21 mouse cellular contexts compared by ENCODE assay signal in the genomic region with DNA sequence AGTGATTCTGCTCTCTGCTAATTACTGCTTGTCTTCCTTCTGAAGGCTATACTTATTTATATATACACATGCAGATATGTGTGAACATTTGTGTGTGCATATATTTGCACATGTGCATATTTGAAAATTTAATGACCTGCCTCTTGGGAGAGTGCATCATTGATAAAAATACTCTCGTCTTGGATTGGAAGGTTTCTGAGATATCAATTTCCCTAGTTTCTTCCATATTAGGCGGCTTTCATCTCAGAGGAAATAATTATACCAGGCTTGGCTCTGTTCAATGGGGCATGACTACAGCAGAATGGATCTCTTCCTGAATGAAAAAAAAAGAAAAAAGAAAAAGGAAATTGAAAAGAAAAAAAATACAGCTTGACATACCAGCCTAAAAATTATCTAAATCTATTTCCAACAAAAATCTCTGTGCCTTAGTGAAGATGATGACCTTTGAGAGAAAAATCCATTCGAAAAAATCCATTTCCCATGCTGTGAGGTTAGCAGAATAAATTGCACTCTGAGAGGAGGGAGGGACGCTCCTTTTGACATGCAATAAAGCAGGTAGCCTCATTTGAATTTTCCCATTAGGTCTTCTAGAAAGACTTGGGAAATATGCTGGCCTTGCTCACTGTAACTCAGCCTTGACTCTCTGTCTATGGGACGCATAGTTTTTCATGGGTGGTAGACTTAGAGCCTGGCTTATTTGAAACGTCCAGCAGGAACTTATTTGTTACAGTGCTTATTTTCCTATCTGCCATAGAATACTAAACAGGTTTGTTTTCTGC. TPM values are rescaled to one million over a fixed set of nuclear protein-coding genes. Genes with fewer than 3 reads are reported as not detected.
"Had no signal": no experiment of that assay in that cellular context is flagged by ENCODE, and none has a peak within 500 bp of the region (broad histone marks: within the 10 kb centered on the region; RNA-seq: fewer than 3 reads in every experiment).

No protein-coding gene starts in this region.

- H3K4me2 ChIP-seq: limb, embryonic 15.5 days; liver, embryonic 12.5 days; lung, embryonic 14.5 days had no signal

- H3K27ac ChIP-seq: left cerebral cortex, adult 2 months; limb, embryonic 15.5 days; liver, embryonic 12.5 days; midbrain, embryonic 10.5 days had no signal

- H3K4me1 ChIP-seq: limb, embryonic 15.5 days; liver, embryonic 12.5 days; midbrain, embryonic 10.5 days had no signal

- H3K27me3 ChIP-seq: limb, embryonic 15.5 days; liver, embryonic 12.5 days had no signal

- H3K4me3 ChIP-seq: left cerebral cortex, adult 2 months; limb, embryonic 15.5 days; liver, embryonic 12.5 days; midbrain, embryonic 10.5 days; myocyte had no signal

- DNase-seq: kidney, postnatal 25 days; lung, embryonic 14.5 days; lung, postnatal 10 days; lung, postnatal 4 days; right cerebral cortex, adult 18-20 months; right cerebral cortex, postnatal 25 days; thymus, postnatal 4 days had no signal

- H3K36me3 ChIP-seq: limb, embryonic 15.5 days; liver, embryonic 12.5 days; midbrain, embryonic 10.5 days had no signal

- H3K9me3 ChIP-seq: limb, embryonic 15.5 days; liver, embryonic 12.5 days; midbrain, embryonic 10.5 days had no signal

- H3K9ac ChIP-seq: limb, embryonic 15.5 days; liver, embryonic 12.5 days; lung, embryonic 14.5 days had no signal

- ATAC-seq: liver, embryonic 12.5 days had no signal

RNA-seq across cellular contexts. Expression of a gene that starts 24.4 kb away (rescaled TPM):
- total RNA-seq: layer of hippocampus, postnatal 25 days; left cerebral cortex, adult 2 months; left cerebral cortex, postnatal 25 days; megakaryocyte, adult 5-6 weeks had no signal
- polyA plus RNA-seq: kidney, embryonic 16.5 days; limb, embryonic 11.5 days; limb, embryonic 15.5 days; liver, embryonic 12.5 days; liver, embryonic 16.5 days; lung, embryonic 14.5 days; midbrain, embryonic 10.5 days; myocyte; neural tube, embryonic 14.5 days; small intestine, adult 2 months; stomach, embryonic 16.5 days had no signal
